Mouse (Mus musculus): ENCODE results near the gene Adgrb2. TPM values are rescaled to one million over a fixed set of nuclear protein-coding genes. Genes with fewer than 3 reads are reported as not detected.

Adgrb2 gene
- polyA plus RNA-seq (2016; fragmentation: Nextera tagmentation; extraction: Ambion mirVana), result 3.1 and 3.6 TPM in 2 replicates

DNA sequence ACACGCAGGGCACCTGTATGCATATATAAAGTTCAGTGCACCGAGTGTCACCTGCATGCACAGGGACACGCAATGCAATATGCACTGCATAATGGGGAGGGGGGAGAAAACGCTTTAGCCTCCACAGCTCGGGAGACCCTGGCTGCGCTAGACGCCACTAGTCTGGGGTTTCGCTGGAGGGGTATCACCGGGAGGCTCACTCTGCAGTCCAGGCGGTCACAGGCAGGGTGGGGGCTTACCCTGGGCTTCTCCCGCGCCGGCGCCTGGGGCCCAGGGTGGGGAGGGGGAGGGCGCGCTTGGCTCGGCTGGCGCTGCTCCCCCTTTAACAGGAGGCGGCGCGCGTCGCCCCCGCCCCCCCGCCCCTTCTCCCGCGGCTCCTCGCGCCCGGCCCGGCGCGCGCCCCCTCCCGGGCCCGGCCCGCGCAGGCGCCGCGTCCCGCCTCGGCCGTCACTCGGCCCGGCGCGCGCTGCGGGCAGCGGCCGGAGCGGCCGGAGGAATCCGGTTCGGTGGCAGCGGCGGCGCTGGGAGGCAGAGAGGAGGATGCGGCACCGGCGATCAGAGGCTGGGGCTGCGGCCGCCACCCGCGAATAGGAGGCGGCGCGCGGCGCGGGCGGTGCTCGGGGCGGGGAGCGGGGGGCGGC, at the start of gene Adgrb2:
Gene Adgrb2 (plus strand): TSS at position 450 of the 641 bp plus-strand sequence.
- H3K27me3 ChIP-seq, result peaks cover 96% of the 10 kb centered on the region
- H3K9me3 ChIP-seq, result no peaks in the 10 kb centered on the region
- no peak within 1 kb of the TSS for H3K27ac ChIP-seq
- no peak; the same call in 1 of the 2 replicates for ATAC-seq (ENCODE audit: insufficient number of reproducible peaks, insufficient read depth, low FRiP score, low TSS enrichment, low read depth)
- H3K4me1 ChIP-seq (replicated peaks), result peaks cover 40% of the 10 kb centered on the region
- peak within 1 kb of the TSS; percentile 83 for H3K9ac ChIP-seq (replicated peaks)
- peak within 1 kb of the TSS; percentile 94 for H3K4me2 ChIP-seq
- under 1% methylated on average over 47 of the region's 77 CpGs for WGBS
- H3K4me3 ChIP-seq (replicated peaks), result peak within 1 kb of the TSS; percentile 69
- H3K36me3 ChIP-seq, result no peaks in the 10 kb centered on the region

- H3K4me1 ChIP-seq (replicated peaks), result 0 out of 2 replicates have a peak, but pooled peaks cover 3% of the 10 kb centered on the region
- 77% methylated on average over 6 of the region's 6 CpGs for WGBS
- H3K9ac ChIP-seq (replicated peaks), result no peak overlapping the region
- no peaks in the 10 kb centered on the region for H3K9me3 ChIP-seq
- H3K27me3 ChIP-seq, result peaks cover 7% of the 10 kb centered on the region
- H3K36me3 ChIP-seq, result no peaks in the 10 kb centered on the region
- no peak overlapping the region for H3K4me3 ChIP-seq (replicated peaks)
- no peak overlapping the region for H3K4me2 ChIP-seq
- H3K27ac ChIP-seq, result no peak overlapping the region
- no peak for ATAC-seq (ENCODE audit: insufficient number of reproducible peaks, insufficient read depth, low FRiP score, low TSS enrichment, low read depth)
Measured at GRCm38 (mm10) chr4:129951359-129951821, 33.3 kb upstream of the Adgrb2 start.

GRCm38 (mm10) chr4:129952241-129952810, 32.3 kb upstream of the Adgrb2 start:
- no peak for ATAC-seq (ENCODE audit: insufficient number of reproducible peaks, insufficient read depth, low FRiP score, low TSS enrichment, low read depth)
- Histone ChIP-seq H3K9ac (replicated peaks) (no peak overlapping the region), H3K27ac (no peak overlapping the region), H3K27me3 (peaks cover 10% of the 10 kb centered on the region), H3K4me2 (no peak overlapping the region), H3K36me3 (no peaks in the 10 kb centered on the region), H3K4me3 (replicated peaks) (no peak overlapping the region), H3K4me1 (replicated peaks) (peaks cover 11% of the 10 kb centered on the region), H3K9me3 (no peaks in the 10 kb centered on the region)
- WGBS, result 39% methylated on average over 5 of the region's 5 CpGs

DNA sequence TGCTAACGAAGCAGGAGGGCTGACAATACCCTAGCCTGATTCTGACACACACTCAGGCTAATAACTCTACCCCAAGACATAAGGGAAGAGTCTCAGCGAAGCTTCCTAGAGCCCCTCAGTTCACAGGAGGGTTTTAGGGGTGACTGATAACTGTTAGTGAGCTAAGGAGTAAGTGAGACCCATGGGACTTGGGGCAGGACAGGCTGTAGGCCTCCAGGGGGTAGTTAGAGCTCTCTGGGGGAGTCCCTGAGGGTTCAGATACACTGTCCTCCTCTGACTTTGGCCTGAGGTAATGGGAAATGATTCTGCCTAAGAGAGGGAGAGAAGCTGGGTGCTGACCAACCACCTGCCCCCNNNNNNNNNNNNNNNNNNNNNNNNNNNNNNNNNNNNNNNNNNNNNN, 30.1 kb upstream of the Adgrb2 start:
- 58% methylated on average over 2 of the region's 2 CpGs for WGBS
- peaks cover 3% of the 10 kb centered on the region for H3K27me3 ChIP-seq
- no peak overlapping the region for H3K4me3 ChIP-seq (replicated peaks)
- H3K36me3 ChIP-seq, result no peaks in the 10 kb centered on the region
- no peak for ATAC-seq (ENCODE audit: insufficient number of reproducible peaks, insufficient read depth, low FRiP score, low TSS enrichment, low read depth)
- peaks cover 8% of the 10 kb centered on the region for H3K4me1 ChIP-seq (replicated peaks)
- H3K9me3 ChIP-seq, result no peaks in the 10 kb centered on the region
- H3K27ac ChIP-seq, result no peak overlapping the region
- no peak overlapping the region for H3K4me2 ChIP-seq
- H3K9ac ChIP-seq (replicated peaks), result no peak overlapping the region

- WGBS, result 1% methylated on average over 37 of the region's 37 CpGs
- Histone ChIP-seq H3K36me3 (no peaks in the 10 kb centered on the region), H3K27ac (no peak overlapping the region), H3K9ac (replicated peaks) (no peak overlapping the region; the same call in 1 of the 2 replicates), H3K27me3 (peaks cover 24% of the 10 kb centered on the region), H3K9me3 (no peaks in the 10 kb centered on the region), H3K4me1 (replicated peaks) (peaks cover 23% of the 10 kb centered on the region), H3K4me3 (replicated peaks) (peak overlapping the region; percentile 47), H3K4me2 (peak overlapping the region; percentile 97)
- 0 out of 2 replicates have a peak, but pooled peaks have one; percentile 49 for ATAC-seq (ENCODE audit: insufficient number of reproducible peaks, insufficient read depth, low FRiP score, low TSS enrichment, low read depth)
Measured at GRCm38 (mm10) chr4:129960180-129960944, 24.3 kb upstream of the Adgrb2 start.

DNA sequence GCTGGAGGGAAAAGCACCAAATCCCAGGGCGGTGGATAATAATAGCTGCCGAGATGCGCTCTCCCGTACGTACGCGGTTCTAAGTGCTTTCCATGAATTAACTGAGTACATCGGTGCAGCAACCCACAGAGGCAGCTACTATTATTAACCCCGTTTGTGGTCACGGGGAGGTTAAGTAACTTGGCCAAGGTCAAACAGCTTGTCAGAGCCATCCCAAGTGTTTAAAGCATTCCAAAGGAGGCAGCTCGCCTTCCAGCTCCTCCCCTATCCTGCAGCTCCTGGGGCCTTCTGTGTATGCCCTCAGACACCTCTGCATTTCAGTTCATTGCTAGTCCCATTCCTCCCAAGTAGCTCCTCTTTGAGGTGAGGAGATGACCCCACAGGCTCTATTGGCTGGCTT, 19.4 kb upstream of the Adgrb2 start:
- peaks cover 19% of the 10 kb centered on the region for H3K4me1 ChIP-seq (replicated peaks)
- no peak for ATAC-seq (ENCODE audit: insufficient number of reproducible peaks, insufficient read depth, low FRiP score, low TSS enrichment, low read depth)
- no peaks in the 10 kb centered on the region for H3K36me3 ChIP-seq
- WGBS, result 78% methylated on average over 11 of the region's 11 CpGs
- peaks cover 34% of the 10 kb centered on the region for H3K27me3 ChIP-seq
- no peak overlapping the region for H3K27ac ChIP-seq
- H3K9ac ChIP-seq (replicated peaks), result no peak overlapping the region
- H3K4me2 ChIP-seq, result no peak overlapping the region
- no peaks in the 10 kb centered on the region for H3K9me3 ChIP-seq
- no peak overlapping the region for H3K4me3 ChIP-seq (replicated peaks)

DNA sequence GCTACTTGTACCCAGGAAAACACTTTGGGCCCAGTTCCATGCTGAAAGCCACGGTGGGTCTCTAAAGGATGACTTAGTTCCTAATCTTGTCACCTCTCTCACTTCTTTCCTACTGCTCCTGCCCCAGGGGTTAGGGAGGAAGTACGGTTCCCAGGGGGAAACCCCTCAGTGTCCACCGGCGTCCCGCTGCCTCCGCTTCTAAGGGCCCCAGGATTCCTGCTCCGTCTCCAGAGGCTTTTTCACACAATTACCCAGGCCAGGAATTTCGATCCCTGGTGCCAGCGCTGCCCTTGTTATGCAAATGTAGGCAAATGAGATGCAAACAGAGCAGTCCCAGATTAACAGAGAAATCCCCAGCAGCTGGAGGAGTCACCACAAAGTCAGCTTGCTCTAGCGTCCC, 18.5 kb upstream of the Adgrb2 start:
- Histone ChIP-seq H3K4me3 (replicated peaks) (no peak overlapping the region), H3K4me1 (replicated peaks) (peaks cover 10% of the 10 kb centered on the region), H3K36me3 (no peaks in the 10 kb centered on the region), H3K9me3 (no peaks in the 10 kb centered on the region), H3K27me3 (peaks cover 31% of the 10 kb centered on the region), H3K4me2 (no peak overlapping the region), H3K27ac (no peak overlapping the region), H3K9ac (replicated peaks) (no peak overlapping the region; the same call in 1 of the 2 replicates)
- ATAC-seq (ENCODE audit: insufficient number of reproducible peaks, insufficient read depth, low FRiP score, low TSS enrichment, low read depth), result no peak
- 27% methylated on average over 10 of the region's 10 CpGs for WGBS

DNA sequence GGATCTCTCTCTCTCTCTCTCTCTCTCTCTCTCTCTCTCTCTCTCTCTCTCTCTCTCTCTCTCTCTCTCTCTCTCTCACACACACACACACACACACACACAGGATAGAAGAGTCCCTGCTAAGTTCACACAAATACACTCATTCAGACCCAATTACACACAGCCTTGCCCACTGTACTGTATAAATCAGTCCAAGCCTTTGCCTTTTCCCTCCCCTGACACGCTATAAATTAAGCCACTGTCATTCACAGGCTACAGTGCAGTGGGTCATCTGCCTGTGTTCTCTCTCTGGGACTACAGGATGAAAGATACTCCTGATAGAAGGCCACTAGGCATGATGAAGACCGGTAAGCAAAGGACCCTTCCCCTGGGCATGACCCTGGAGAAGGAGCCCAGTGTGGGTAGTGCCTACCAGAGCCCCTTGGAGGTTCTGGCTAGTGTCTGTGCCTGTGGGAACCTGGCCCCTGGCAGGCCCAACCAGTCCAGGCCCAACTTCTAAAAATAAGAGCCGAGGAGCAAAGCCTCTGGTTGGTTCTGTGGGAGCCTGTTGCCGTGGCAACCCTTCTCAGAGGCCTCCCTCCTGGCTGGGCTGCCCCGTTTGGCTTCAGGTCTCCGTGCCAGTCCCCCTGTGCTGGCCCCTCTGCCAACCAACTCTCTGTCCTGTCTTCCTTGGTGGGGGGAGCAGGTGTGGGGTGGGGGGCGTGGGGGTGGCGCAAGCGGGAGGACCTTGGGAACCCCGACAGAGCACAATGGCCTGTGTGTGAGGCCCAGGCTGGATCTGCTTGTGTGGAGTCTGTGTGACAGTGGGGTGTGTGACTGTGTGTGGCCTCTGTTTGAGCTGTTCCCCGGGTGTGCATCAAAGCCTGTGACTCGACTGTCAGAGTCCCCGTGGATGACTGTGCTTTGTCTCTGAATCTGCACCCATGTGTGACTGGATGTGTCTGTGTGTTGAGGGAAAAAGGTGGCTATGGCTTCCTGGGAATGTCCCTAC, 17.4 kb upstream of the Adgrb2 start:
- Histone ChIP-seq H3K9me3 (no peaks in the 10 kb centered on the region), H3K4me2 (no peak overlapping the region), H3K9ac (replicated peaks) (no peak overlapping the region; the same call in 1 of the 2 replicates), H3K27ac (no peak overlapping the region), H3K27me3 (peaks cover 29% of the 10 kb centered on the region), H3K4me1 (replicated peaks) (peaks cover 9% of the 10 kb centered on the region), H3K4me3 (replicated peaks) (no peak overlapping the region), H3K36me3 (no peaks in the 10 kb centered on the region)
- WGBS, result 47% methylated on average over 13 of the region's 13 CpGs
- ATAC-seq (ENCODE audit: insufficient number of reproducible peaks, insufficient read depth, low FRiP score, low TSS enrichment, low read depth), result no peak; the same call in 1 of the 2 replicates

DNA sequence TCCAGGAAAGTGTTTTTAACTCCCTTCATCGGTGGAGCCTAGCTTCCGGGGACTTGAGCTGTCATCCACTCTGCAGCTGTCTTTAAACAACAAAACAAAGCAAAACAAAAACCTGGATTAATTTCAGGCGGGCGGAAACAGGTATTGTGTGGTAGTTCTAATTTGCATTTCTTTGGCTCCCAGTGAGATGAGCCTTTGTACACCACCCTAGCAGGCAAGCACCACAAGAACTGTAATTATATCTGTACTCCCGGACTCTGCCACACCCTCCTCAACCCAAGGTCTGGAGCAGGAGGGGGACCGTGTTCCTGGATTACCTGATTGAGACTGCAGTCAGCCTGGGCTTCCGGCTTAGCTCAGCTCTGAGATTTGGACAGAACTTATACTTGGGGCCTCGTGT, 14.5 kb upstream of the Adgrb2 start:
- Histone ChIP-seq H3K27me3 (peaks cover 57% of the 10 kb centered on the region), H3K4me1 (replicated peaks) (peaks cover 9% of the 10 kb centered on the region), H3K27ac (no peak overlapping the region), H3K9me3 (no peaks in the 10 kb centered on the region), H3K9ac (replicated peaks) (no peak overlapping the region), H3K4me3 (replicated peaks) (no peak overlapping the region), H3K36me3 (no peaks in the 10 kb centered on the region), H3K4me2 (no peak overlapping the region)
- 70% methylated on average over 8 of the region's 8 CpGs for WGBS
- ATAC-seq (ENCODE audit: insufficient number of reproducible peaks, insufficient read depth, low FRiP score, low TSS enrichment, low read depth), result no peak

- no peak overlapping the region for H3K4me3 ChIP-seq (replicated peaks)
- H3K27ac ChIP-seq, result no peak overlapping the region
- ATAC-seq (ENCODE audit: insufficient number of reproducible peaks, insufficient read depth, low FRiP score, low TSS enrichment, low read depth), result no peak
- H3K4me1 ChIP-seq (replicated peaks), result peaks cover 9% of the 10 kb centered on the region
- peaks cover 60% of the 10 kb centered on the region for H3K27me3 ChIP-seq
- H3K4me2 ChIP-seq, result no peak overlapping the region
- H3K36me3 ChIP-seq, result no peaks in the 10 kb centered on the region
- 87% methylated on average over 11 of the region's 11 CpGs for WGBS
- no peak overlapping the region for H3K9ac ChIP-seq (replicated peaks)
- H3K9me3 ChIP-seq, result no peaks in the 10 kb centered on the region
Measured at GRCm38 (mm10) chr4:129970861-129971260, 13.8 kb upstream of the Adgrb2 start.

All from limb, embryonic 12.5 days (tissue).